Mouse (Mus musculus) common myeloid progenitor, adult 5-6 weeks (primary cell): ENCODE results near the gene Pga5. TPM values are rescaled to one million over a fixed set of nuclear protein-coding genes. Genes with fewer than 3 reads are reported as not detected.

Experiments
- total RNA-seq: library from RNA; stranded (forward); fragments of 200-1000, 187-1606 nt; gene quantifications from 2 replicates; pipeline ENCODE4 v1.2.3, GENCODE M21; 2017

Gene Pga5
- total RNA-seq, 1 experiment from 2014 or later = not detected

Other genes with a start within 250 kb of the Pga5 start
- gene Lrrc10b, start 220.6 kb downstream of the Pga5 start, total RNA-seq = not detected in 2 replicates
- not detected in 2 replicates for gene Ppp1r32, start 195.1 kb downstream of the Pga5 start, total RNA-seq
- gene Cpsf7, start 152.8 kb downstream of the Pga5 start, total RNA-seq = 34.4 and 42.1 TPM in 2 replicates
- 38.3 and 63.1 TPM in 2 replicates for gene Sdhaf2, start 151.9 kb downstream of the Pga5 start, total RNA-seq
- gene Tmem216, start 121.8 kb downstream of the Pga5 start, total RNA-seq = 17.3 and 30.5 TPM in 2 replicates
- gene Cyb561a3, start 100.9 kb downstream of the Pga5 start, total RNA-seq = 30.9 and 32.4 TPM in 2 replicates
- 6.0 and 15.9 TPM in 2 replicates for gene Tmem138, start 100.7 kb downstream of the Pga5 start, total RNA-seq
- gene Ddb1, start 72.7 kb downstream of the Pga5 start, total RNA-seq = 424 and 475 TPM in 2 replicates
- gene Tkfc, start 72.4 kb downstream of the Pga5 start, total RNA-seq = 3.5 and 7.3 TPM in 2 replicates
- gene Vwce, start 43.9 kb downstream of the Pga5 start, total RNA-seq = not detected in 2 replicates
- 6.5 and 11.5 TPM in 2 replicates for gene Vps37c, start 10.7 kb upstream of the Pga5 start, total RNA-seq
- 0.53 TPM in 1 of 2 replicates, not detected in the other for gene Cd5, start 60.9 kb upstream of the Pga5 start, total RNA-seq
- 0.46 and 0.87 TPM in 2 replicates for gene Cd6, start 152.0 kb upstream of the Pga5 start, total RNA-seq
- 0.39 TPM in 1 of 2 replicates, not detected in the other for gene Slc15a3, start 161.7 kb upstream of the Pga5 start, total RNA-seq
- gene Tmem132a, start 191.9 kb upstream of the Pga5 start, total RNA-seq = 0.19 and 0.46 TPM in 2 replicates
- gene Tmem109, start 203.9 kb upstream of the Pga5 start, total RNA-seq = 16.2 and 24.7 TPM in 2 replicates
- 121 and 140 TPM in 2 replicates for gene Prpf19, start 217.2 kb upstream of the Pga5 start, total RNA-seq
- gene Zp1, start 242.6 kb upstream of the Pga5 start, total RNA-seq = not detected in 2 replicates